Mouse (Mus musculus): Measurements from ENCODE around the gene Mup3. TPM values are rescaled to one million over a fixed set of nuclear protein-coding genes. Genes with fewer than 3 reads are reported as not detected.

Gene Mup3
- total RNA-seq (2023), result not detected

GRCm38 (mm10) chr4:62087241-62087640, at the start of gene Mup3:
Mup3 (minus strand) TSS chr4:62087342.

DNA sequence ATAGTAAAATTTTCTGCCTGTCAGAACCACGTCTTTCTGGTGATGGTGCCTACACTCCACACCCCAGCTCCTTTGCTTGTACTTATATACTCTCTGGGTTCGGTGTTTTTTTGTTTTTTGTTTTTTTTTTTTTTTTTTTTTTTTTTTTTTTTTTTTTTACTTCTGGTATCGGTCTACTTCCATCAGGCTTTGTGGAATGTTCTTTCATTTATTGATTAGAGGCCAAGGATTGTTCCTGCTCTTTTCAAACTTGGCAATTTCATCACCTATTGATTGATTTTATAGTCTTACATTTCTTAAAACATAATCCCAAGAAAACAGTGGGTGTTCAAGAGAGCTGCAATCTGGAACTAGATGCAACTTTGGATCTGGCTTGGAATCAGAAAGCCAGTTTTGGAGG, 33.1 kb downstream of the Mup3 start, which contains the start of gene Mup20:
TSS of gene Mup20 (minus strand) at position 101 of the 400 bp plus-strand sequence.

Other genes starting within 250 kb of the Mup3 start
- gene Mup20, start 33.2 kb downstream of the Mup3 start, total RNA-seq (2023), result not detected
- not detected for gene Mup21, start 63.5 kb upstream of the Mup3 start, total RNA-seq (2023)
- gene Zfp37, start 143.7 kb upstream of the Mup3 start, total RNA-seq (2023), result not detected
- 1 to 10 TPM; 5.8 to 6.2 TPM for gene Slc31a2, start 175.2 kb upstream of the Mup3 start, total RNA-seq (2023)